Mouse (Mus musculus) embryonic fibroblast, embryonic 13.5 days (primary cell): ENCODE measurements around the gene Trim38.
A peak's percentile ranks its signal among the peaks of the same experiment; 100 is the strongest.
"Not testable (repeated sequence)": the region's sequence is repeated elsewhere in the genome, so short reads cannot be mapped to it uniquely, and the experiment has no call there.

Experiments used
- CTCF ChIP-seq: IDR thresholded peaks from 2 replicates; pipeline ENCODE4 v1.5.1; 2011; ENCODE audit warnings: mild to moderate bottlenecking, control low read depth, low read length, moderate library complexity, borderline replicate concordance; ENCODE audit not compliant: insufficient read depth
- POLR2A ChIP-seq: IDR thresholded peaks from 2 replicates; pipeline ENCODE4 v1.6.1; 2011; ENCODE audit warnings: low read depth, mild to moderate bottlenecking, control low read depth, low read length, moderate library complexity

DNA sequence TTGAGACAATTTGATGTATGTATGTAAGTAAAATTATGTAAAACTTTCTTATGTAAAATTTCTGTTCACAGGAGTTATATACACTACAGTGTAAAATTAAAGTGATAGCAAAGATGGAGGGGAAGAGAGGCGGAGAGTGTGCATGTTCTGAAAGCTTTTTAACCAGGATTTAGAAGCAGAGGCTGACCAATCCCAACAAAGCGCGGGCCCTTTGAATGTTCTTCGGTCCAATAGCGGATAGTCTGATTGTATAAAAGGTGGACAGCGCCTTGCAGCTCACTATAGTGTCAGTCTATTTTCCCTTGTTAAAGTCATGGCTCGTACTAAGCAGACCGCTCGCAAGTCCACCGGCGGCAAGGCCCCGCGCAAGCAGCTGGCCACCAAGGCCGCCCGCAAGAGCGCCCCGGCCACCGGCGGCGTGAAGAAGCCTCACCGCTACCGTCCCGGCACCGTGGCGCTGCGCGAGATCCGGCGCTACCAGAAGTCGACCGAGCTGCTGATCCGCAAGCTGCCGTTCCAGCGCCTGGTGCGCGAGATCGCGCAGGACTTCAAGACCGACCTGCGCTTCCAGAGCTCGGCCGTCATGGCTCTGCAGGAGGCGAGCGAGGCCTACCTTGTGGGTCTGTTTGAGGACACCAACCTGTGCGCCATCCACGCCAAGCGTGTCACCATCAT lies 17.5 kb upstream of the Trim38 start, which contains the start of gene Hist1h3b:
- not testable (repeated sequence) for TF ChIP-seq CTCF
- TF ChIP-seq POLR2A: peak; percentile 82
